23 mouse cellular contexts compared by ENCODE assay signal in genomic region chr12:25181317-25181716, GRCm38 (mm10).
DNase-seq lines count a peak whose midpoint lies in the region; ATAC-seq and TF ChIP-seq lines count a peak whose summit lies in the region.
"Had no signal": no experiment of that assay in that cellular context is flagged by ENCODE, and none has a peak within 500 bp of the region (broad histone marks: within the 10 kb centered on the region; RNA-seq: fewer than 3 reads in every experiment).

No protein-coding gene starts in this region.

- DNase-seq in liver, postnatal 0 days, result no peak
- DNase-seq in liver, result no peak
- DNase-seq in 3134 (ENCODE audit: extremely low read depth, insufficient read length, low spot score), result peak; percentile 60
- peak; percentile 66 for DNase-seq in NIH3T3 (ENCODE audit: low read depth)
- no peak for DNase-seq in left cerebral cortex, adult 8-10 months (ENCODE audit: low spot score in 2 of 2)
- DNase-seq in kidney, adult 8-10 months, result no peak
- DNase-seq: adrenal gland, postnatal 14 days; B cell, adult 2 months; cerebellum, adult 2 months; cerebellum, postnatal 25 days; embryo, embryonic 11 days; kidney, postnatal 25 days; layer of hippocampus, postnatal 36 days; right cerebral cortex, postnatal 14 days; thymus, adult 18-20 months had no signal

- H3K9me3 ChIP-seq in liver, postnatal 0 days (ENCODE audit: low read length), result no peaks in the 10 kb centered on the region
- H3K9me3 ChIP-seq in stomach, embryonic 14.5 days (ENCODE audit: control insufficient read depth, low read depth, low read length), result no peaks in the 10 kb centered on the region
- H3K9me3 ChIP-seq: embryonic facial prominence, embryonic 13.5 days; heart, embryonic 10.5 days; hindbrain, embryonic 15.5 days; neural tube, embryonic 12.5 days had no signal

- H3K36me3 ChIP-seq in liver, postnatal 0 days (replicated peaks; ENCODE audit: insufficient read depth, low read length), result no peaks in the 10 kb centered on the region
- H3K36me3 ChIP-seq in stomach, embryonic 14.5 days (ENCODE audit: control insufficient read depth, insufficient read depth, low read length), result no peaks in the 10 kb centered on the region
- H3K36me3 ChIP-seq: embryonic facial prominence, embryonic 13.5 days; heart, embryonic 10.5 days; hindbrain, embryonic 15.5 days; midbrain, embryonic 13.5 days; neural tube, embryonic 12.5 days had no signal

- WGBS in liver, postnatal 0 days (ENCODE audit: insufficient replicate concordance), result 75% methylated on average over 8 of the region's 8 CpGs
- 63% methylated on average over 8 of the region's 8 CpGs for WGBS in stomach, embryonic 14.5 days

- H3K27me3 ChIP-seq in liver, postnatal 0 days (ENCODE audit: insufficient read depth, low read length), result no peaks in the 10 kb centered on the region
- no peaks in the 10 kb centered on the region for H3K27me3 ChIP-seq in stomach, embryonic 14.5 days (ENCODE audit: control insufficient read depth, insufficient read depth, low read length)
- H3K27me3 ChIP-seq: embryonic facial prominence, embryonic 13.5 days; hindbrain, embryonic 15.5 days; midbrain, embryonic 13.5 days; neural tube, embryonic 12.5 days had no signal

- H3K4me3 ChIP-seq in liver, postnatal 0 days (ENCODE audit: low read depth, low read length), result no peak overlapping the region
- no peak overlapping the region for H3K4me3 ChIP-seq in stomach, embryonic 14.5 days (ENCODE audit: low read depth, low read length)
- H3K4me3 ChIP-seq: embryonic facial prominence, embryonic 13.5 days; heart, embryonic 10.5 days; hindbrain, embryonic 15.5 days; megakaryocyte, embryonic 14.5 days; midbrain, embryonic 13.5 days; neural tube, embryonic 12.5 days had no signal

- ATAC-seq in liver, postnatal 0 days, result peak; percentile 72
- peak; percentile 87 for ATAC-seq in stomach, embryonic 14.5 days (ENCODE audit: insufficient number of reproducible peaks, insufficient read depth, low FRiP score, low read depth)
- ATAC-seq: forebrain, embryonic 14.5 days; midbrain, embryonic 13.5 days had no signal

- TF ChIP-seq CTCF in liver, postnatal 0 days (IDR thresholded peaks at IDR 0.05; ENCODE audit: low read depth), result no peak

- no peak overlapping the region for H3K4me2 ChIP-seq in liver, postnatal 0 days (ENCODE audit: low read depth, low read length)
- H3K4me2 ChIP-seq in stomach, embryonic 14.5 days (replicated peaks; ENCODE audit: low read depth, low read length), result no peak overlapping the region
- H3K4me2 ChIP-seq: embryonic facial prominence, embryonic 13.5 days; hindbrain, embryonic 15.5 days; midbrain, embryonic 13.5 days; neural tube, embryonic 12.5 days had no signal

- no peak overlapping the region for H3K27ac ChIP-seq in liver, postnatal 0 days (ENCODE audit: low read depth)
- peak overlapping the region; percentile 62; the same call in 1 of the 2 replicates for H3K27ac ChIP-seq in stomach, embryonic 14.5 days (ENCODE audit: low read length)
- H3K27ac ChIP-seq: embryonic facial prominence, embryonic 13.5 days; heart, embryonic 10.5 days; hindbrain, embryonic 15.5 days; midbrain, embryonic 13.5 days; neural tube, embryonic 12.5 days had no signal

- no peak for TF ChIP-seq EP300 in liver, postnatal 0 days (IDR thresholded peaks at IDR 0.05; ENCODE audit: low read depth)

- H3K9ac ChIP-seq in liver, postnatal 0 days (replicated peaks), result no peak overlapping the region
- H3K9ac ChIP-seq in stomach, embryonic 14.5 days (replicated peaks; ENCODE audit: low read depth, low read length), result no peak overlapping the region
- H3K9ac ChIP-seq: embryonic facial prominence, embryonic 13.5 days; hindbrain, embryonic 15.5 days; midbrain, embryonic 13.5 days; neural tube, embryonic 12.5 days had no signal

- H3K4me1 ChIP-seq in liver, postnatal 0 days (ENCODE audit: insufficient read depth), result peaks cover 10% of the 10 kb centered on the region
- H3K4me1 ChIP-seq in stomach, embryonic 14.5 days (ENCODE audit: control insufficient read depth, insufficient read depth, low read length), result 0 out of 2 replicates have a peak, but pooled peaks cover 2% of the 10 kb centered on the region
- H3K4me1 ChIP-seq: embryonic facial prominence, embryonic 13.5 days; heart, embryonic 10.5 days; hindbrain, embryonic 15.5 days; midbrain, embryonic 13.5 days; neural tube, embryonic 12.5 days had no signal

Comparison
In these comparisons a context has a peak if more than half of its experiments do, and no peak if none do; other contexts are left out.
1. DNase-seq: peak in 3134 (single experiment) and NIH3T3 (single experiment); none in liver, postnatal 0 days (single experiment), liver (single experiment), left cerebral cortex, adult 8-10 months (0 of 2) and kidney, adult 8-10 months (0 of 2).